Mouse (Mus musculus): ENCODE measurements around the gene Fndc3b.

- TF ChIP-seq EP300 (optimal IDR thresholded peaks at IDR 0.05) (no peak), CTCF (IDR thresholded peaks at IDR 0.05; ENCODE audit: low read depth) (no peak)
These were observed 288.6 kb downstream of the Fndc3b start for GRCm38 (mm10) chr3:27422521-27422920.
